Mouse (Mus musculus) C2C12 (cell line): ENCODE results near the gene Cds1.

Experiments used
- CTCF ChIP-seq: IDR thresholded peaks from one replicate; pipeline ENCODE4 v1.5.1; 2011; ENCODE audit not compliant: control insufficient read depth, insufficient read depth, insufficient read length
- FOSL1 ChIP-seq: IDR thresholded peaks from one replicate; pipeline ENCODE4 v1.8.0; 2011; ENCODE audit warnings: mild to moderate bottlenecking, low read length; ENCODE audit not compliant: poor library complexity, insufficient read depth, severe bottlenecking
- MAX ChIP-seq: IDR thresholded peaks from one replicate; pipeline ENCODE4 v1.6.1; 2011; ENCODE audit warnings: mild to moderate bottlenecking, control low read depth
- MYOG ChIP-seq: IDR thresholded peaks from one replicate; pipeline ENCODE4 v1.6.1; 2011; ENCODE audit not compliant: control insufficient read depth, insufficient read length; ENCODE audit errors: extremely low read depth

GRCm38 (mm10) chr5:101741224-101741591, 23.7 kb upstream of the Cds1 start:
- TF ChIP-seq MAX (no peak), CTCF (no peak), MYOG (no peak), FOSL1 (no peak)
